Mouse (Mus musculus) cerebral cortex, adult 2 months (tissue): ENCODE results near the gene Ankrd42.

Source experiments
- WGBS: fragments of 180-500 bp; shearing (Covaris S2); methylation state at CpG from one replicate; pipeline ENCODE4 v1.1.7; 2018; 5-methylcytosine and 5-hydroxymethylcytosine counted together

The Ankrd42 gene

GRCm38 (mm10) chr7:92637021-92637625 is at the start of gene Ankrd42:
Gene Ankrd42, minus strand, starts transcription at chr7:92637142.
- under 1% methylated on average over 44 of the region's 44 CpGs for WGBS

- 88% methylated on average over 4 of the region's 4 CpGs for WGBS
Measured at GRCm38 (mm10) chr7:92677346-92677745, 40.4 kb upstream of the Ankrd42 start.

- 88% methylated on average over 3 of the region's 3 CpGs for WGBS
Measured at GRCm38 (mm10) chr7:92675131-92675530, 38.2 kb upstream of the Ankrd42 start.

- under 1% methylated on average over 88 of the region's 88 CpGs for WGBS
Measured at GRCm38 (mm10) chr7:92669507-92670471, 32.8 kb upstream of the Ankrd42 start, which contains the start of gene Pcf11. Gene Pcf11, minus strand, starts transcription at chr7:92669934.

- under 1% methylated on average over 29 of the region's 29 CpGs for WGBS
Measured at GRCm38 (mm10) chr7:92668791-92669506, 32.0 kb upstream of the Ankrd42 start.

- WGBS: 45% methylated on average over 7 of the region's 7 CpGs
Measured at GRCm38 (mm10) chr7:92666274-92666820, 29.4 kb upstream of the Ankrd42 start.

GRCm38 (mm10) chr7:92658050-92658449 is 21.1 kb upstream of the Ankrd42 start:
- WGBS: 98% methylated on average over 5 of the region's 5 CpGs

- 70% methylated on average over 2 of the region's 2 CpGs for WGBS
Measured at GRCm38 (mm10) chr7:92656386-92656785, 19.4 kb upstream of the Ankrd42 start.

GRCm38 (mm10) chr7:92653329-92653728 is 16.4 kb upstream of the Ankrd42 start:
- 72% methylated on average over 1 of the region's 1 CpGs for WGBS

- 62% methylated on average over 7 of the region's 7 CpGs for WGBS
Measured at GRCm38 (mm10) chr7:92647790-92648189, 10.8 kb upstream of the Ankrd42 start.

- 79% methylated on average over 5 of the region's 5 CpGs for WGBS
Measured at GRCm38 (mm10) chr7:92638050-92638449, 1.1 kb upstream of the Ankrd42 start.

GRCm38 (mm10) chr7:92636295-92637011 is 489 bp downstream of the Ankrd42 start:
- 1% methylated on average over 49 of the region's 49 CpGs for WGBS

- 29% methylated on average over 2 of the region's 2 CpGs for WGBS
Measured at GRCm38 (mm10) chr7:92630167-92630566, 6.8 kb downstream of the Ankrd42 start.

- WGBS: 44% methylated on average over 2 of the region's 2 CpGs
Measured at GRCm38 (mm10) chr7:92624488-92624887, 12.5 kb downstream of the Ankrd42 start.

- 64% methylated on average over 7 of the region's 7 CpGs for WGBS
Measured at GRCm38 (mm10) chr7:92610830-92611229, 26.1 kb downstream of the Ankrd42 start.

GRCm38 (mm10) chr7:92604961-92605360 is 32.0 kb downstream of the Ankrd42 start:
- 77% methylated on average over 7 of the region's 7 CpGs for WGBS

GRCm38 (mm10) chr7:92590842-92591241 is 46.1 kb downstream of the Ankrd42 start:
- WGBS: 53% methylated on average over 2 of the region's 2 CpGs

GRCm38 (mm10) chr7:92589986-92590385 is 47.0 kb downstream of the Ankrd42 start:
- 92% methylated on average over 7 of the region's 7 CpGs for WGBS

- 63% methylated on average over 7 of the region's 7 CpGs for whole genome bisulfite sequencing
Measured at GRCm38 (mm10) chr7:92583567-92583966, 53.4 kb downstream of the Ankrd42 start.

GRCm38 (mm10) chr7:92580491-92581207 is 56.3 kb downstream of the Ankrd42 start:
- 83% methylated on average over 5 of the region's 5 CpGs for WGBS
